Mouse (Mus musculus): ENCODE measurements at regions not wholly inside any gene's neighbourhood (a gene's known extent, or its start where the extent isn't known, plus 50 kb on each side); places are given as distances from the start of the nearest gene placed in this dataset.

GRCm38 (mm10) chr1:76634071-76634470 lies 880.8 kb downstream of the Epha4 start:
- TF ChIP-seq CTCF (IDR thresholded peaks at IDR 0.05; ENCODE audit: insufficient read depth, low read length) (no peak), POLR2A (IDR thresholded peaks at IDR 0.05; ENCODE audit: borderline replicate concordance, extremely low read depth, low read depth, low read length) (no peak)
